In the genomic region with DNA sequence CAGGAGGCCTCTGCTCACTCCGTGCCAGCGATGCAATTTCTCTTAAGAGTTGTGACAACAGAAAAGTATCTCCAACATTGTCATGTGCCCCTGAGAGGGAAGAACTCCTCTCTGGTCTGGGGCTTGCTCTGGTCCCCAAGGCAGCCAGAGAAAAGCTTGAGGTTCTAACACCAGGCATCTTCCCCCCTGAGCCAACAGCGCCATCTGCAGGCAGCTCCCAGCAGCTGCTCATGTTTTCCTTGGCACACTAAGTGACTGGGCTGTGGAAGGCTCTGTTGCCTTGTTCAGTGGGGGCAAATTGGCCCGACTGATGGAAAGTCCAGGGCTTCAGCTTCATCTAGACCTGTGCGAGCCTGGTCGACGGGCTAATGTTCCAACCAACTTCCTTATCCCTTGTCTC, we compare ENCODE assay signal across 8 mouse cellular contexts. TPM values are rescaled to one million over a fixed set of nuclear protein-coding genes. Genes with fewer than 3 reads are reported as not detected.
DNase-seq lines count a peak whose midpoint lies in the region; ATAC-seq lines count a peak whose summit lies in the region.

No protein-coding gene starts in this region.

- no peak overlapping the region for H3K27ac ChIP-seq in midbrain, embryonic 11.5 days (ENCODE audit: low read depth, low read length)
- H3K27ac ChIP-seq in midbrain, embryonic 14.5 days (replicated peaks; ENCODE audit: low read depth, low read length): no peak overlapping the region
- no peak overlapping the region for H3K27ac ChIP-seq in hindbrain, embryonic 14.5 days

- no peaks in the 10 kb centered on the region for H3K36me3 ChIP-seq in midbrain, embryonic 11.5 days (ENCODE audit: control insufficient read depth, insufficient read depth, low read length)
- no peaks in the 10 kb centered on the region for H3K36me3 ChIP-seq in midbrain, embryonic 14.5 days (ENCODE audit: control insufficient read depth, insufficient read depth, low read length)
- no peaks in the 10 kb centered on the region for H3K36me3 ChIP-seq in hindbrain, embryonic 14.5 days (replicated peaks; ENCODE audit: control insufficient read depth, insufficient read depth)

- ATAC-seq in midbrain, embryonic 11.5 days (ENCODE audit: low FRiP score): no peak
- ATAC-seq in midbrain, embryonic 14.5 days (ENCODE audit: low FRiP score, low TSS enrichment): no peak
- ATAC-seq in hindbrain, embryonic 14.5 days (ENCODE audit: low FRiP score): no peak

- no peak overlapping the region for H3K4me2 ChIP-seq in midbrain, embryonic 11.5 days
- H3K4me2 ChIP-seq in midbrain, embryonic 14.5 days (ENCODE audit: low read length): no peak overlapping the region
- H3K4me2 ChIP-seq in hindbrain, embryonic 14.5 days (replicated peaks): no peak overlapping the region

- WGBS in midbrain, embryonic 11.5 days: 68% methylated on average over 7 of the region's 7 CpGs
- WGBS in midbrain, embryonic 14.5 days: 59% methylated on average over 7 of the region's 7 CpGs
- WGBS in hindbrain, embryonic 14.5 days: 64% methylated on average over 7 of the region's 7 CpGs

- no peak overlapping the region for H3K9ac ChIP-seq in midbrain, embryonic 11.5 days (ENCODE audit: low read length)
- no peak overlapping the region for H3K9ac ChIP-seq in midbrain, embryonic 14.5 days (replicated peaks; ENCODE audit: low read length)
- no peak overlapping the region for H3K9ac ChIP-seq in hindbrain, embryonic 14.5 days

- H3K4me1 ChIP-seq in midbrain, embryonic 11.5 days (ENCODE audit: control insufficient read depth, insufficient read depth, low read length): no peaks in the 10 kb centered on the region
- H3K4me1 ChIP-seq in midbrain, embryonic 14.5 days (ENCODE audit: control insufficient read depth, insufficient read depth, low read length): no peaks in the 10 kb centered on the region
- no peaks in the 10 kb centered on the region for H3K4me1 ChIP-seq in hindbrain, embryonic 14.5 days (replicated peaks; ENCODE audit: control insufficient read depth, insufficient read depth, low read length)

- H3K9me3 ChIP-seq in midbrain, embryonic 11.5 days (ENCODE audit: control insufficient read depth, low read length): no peaks in the 10 kb centered on the region
- no peaks in the 10 kb centered on the region for H3K9me3 ChIP-seq in midbrain, embryonic 14.5 days (ENCODE audit: control insufficient read depth, low read length)
- no peaks in the 10 kb centered on the region for H3K9me3 ChIP-seq in hindbrain, embryonic 14.5 days (ENCODE audit: control insufficient read depth, low read length)

- peak; percentile 84 for DNase-seq in heart, adult 11 months
- no peak for DNase-seq in heart, adult 9 months (ENCODE audit: low spot score in 2 of 2)
- peak; percentile 70 for DNase-seq in midbrain, embryonic 11.5 days (ENCODE audit: low spot score, missing footprints)
- DNase-seq in midbrain, embryonic 14.5 days: no peak
- DNase-seq in adrenal gland, postnatal 36 days: peak; percentile 40 to 60
- peak; percentile 71 to 73 for DNase-seq in kidney, postnatal 4 days
- DNase-seq in urinary bladder, adult 2 months (ENCODE audit: low spot score): no peak
- DNase-seq in hindbrain, embryonic 14.5 days (ENCODE audit: low spot score): no peak

- H3K4me3 ChIP-seq in midbrain, embryonic 11.5 days (ENCODE audit: low read depth, low read length): no peak overlapping the region
- H3K4me3 ChIP-seq in midbrain, embryonic 14.5 days (replicated peaks; ENCODE audit: low read depth, low read length): no peak overlapping the region
- no peak overlapping the region for H3K4me3 ChIP-seq in hindbrain, embryonic 14.5 days (replicated peaks; ENCODE audit: low read length)

- no peaks in the 10 kb centered on the region for H3K27me3 ChIP-seq in midbrain, embryonic 11.5 days (ENCODE audit: control insufficient read depth, insufficient read depth, low read length)
- H3K27me3 ChIP-seq in midbrain, embryonic 14.5 days (ENCODE audit: control insufficient read depth, insufficient read depth, low read length): no peaks in the 10 kb centered on the region
- no peaks in the 10 kb centered on the region for H3K27me3 ChIP-seq in hindbrain, embryonic 14.5 days (ENCODE audit: control insufficient read depth, insufficient read depth, low read length)

RNA-seq across cellular contexts. Expression of a gene that starts 31.5 kb away (rescaled TPM):
- 0.39 and 0.78 TPM in 2 replicates for polyA plus RNA-seq in midbrain, embryonic 11.5 days (2014; fragmentation: Nextera tagmentation; extraction: Ambion mirVana)
- polyA plus RNA-seq in midbrain, embryonic 14.5 days (2014; fragmentation: Nextera tagmentation; extraction: Ambion mirVana): 1.0 and 1.3 TPM in 2 replicates
- total RNA-seq in adrenal gland, postnatal 36 days (2021): not detected
- polyA plus RNA-seq in urinary bladder, adult 2 months (2012; rRNA removed): 0.07 and 0.15 TPM in 2 replicates
- 0.52 and 0.70 TPM in 2 replicates for polyA plus RNA-seq in hindbrain, embryonic 14.5 days (2014; fragmentation: Nextera tagmentation; extraction: Ambion mirVana)

Comparison
In these comparisons a context has a peak if more than half of its experiments do, and no peak if none do; other contexts are left out.
1. DNase-seq: peak in heart, adult 11 months (single experiment), midbrain, embryonic 11.5 days (single experiment), adrenal gland, postnatal 36 days (2 of 2) and kidney, postnatal 4 days (2 of 2); none in heart, adult 9 months (0 of 2), midbrain, embryonic 14.5 days (single experiment), urinary bladder, adult 2 months (single experiment) and hindbrain, embryonic 14.5 days (single experiment).